Mouse (Mus musculus): Measurements from ENCODE around the gene Abcc10. TPM values are rescaled to one million over a fixed set of nuclear protein-coding genes. Genes with fewer than 3 reads are reported as not detected.

Abcc10 gene
- polyA plus RNA-seq, 1 experiment = 17.2 TPM

DNA sequence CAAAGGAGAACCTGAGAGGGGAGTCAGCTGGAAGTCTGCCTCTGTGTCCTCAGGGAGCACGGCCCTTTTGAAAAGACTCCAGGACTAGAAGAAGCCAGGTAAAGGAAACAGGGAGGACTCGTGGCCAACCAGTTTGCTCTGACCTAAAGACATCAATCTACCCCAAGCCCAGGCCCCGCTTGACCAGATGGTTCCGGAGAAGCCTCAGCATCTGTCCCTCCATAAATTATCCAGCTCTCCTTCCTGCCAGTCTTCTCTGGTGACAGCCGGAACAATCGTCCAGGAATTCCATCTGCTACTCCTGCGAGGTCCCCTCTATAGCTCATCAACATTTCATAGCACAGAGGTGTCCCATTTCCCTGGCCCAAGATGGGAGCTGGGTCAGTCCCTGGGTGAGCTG lies 43.5 kb downstream of the Abcc10 start:
- Histone ChIP-seq H3K27me3 (ENCODE audit: control insufficient read depth, insufficient read depth, low read length) (no peaks in the 10 kb centered on the region), H3K4me3 (replicated peaks; ENCODE audit: insufficient read depth, low read depth, low read length) (no peak overlapping the region), H3K27ac (ENCODE audit: insufficient read depth, low read length) (no peak overlapping the region), H3K4me1 (ENCODE audit: control insufficient read depth, insufficient read depth, low read length) (peaks cover 3% of the 10 kb centered on the region; the same call in 1 of the 2 replicates)
- 16% methylated on average over 7 of the region's 7 CpGs for WGBS
- no peak for DNase-seq
- no peak for TF ChIP-seq POLR2A (IDR thresholded peaks at IDR 0.05; ENCODE audit: borderline replicate concordance, insufficient read depth, low read length)
- TF ChIP-seq CTCF (IDR thresholded peaks at IDR 0.05; ENCODE audit: borderline replicate concordance, insufficient read depth, low read depth, low read length) = no peak

DNA sequence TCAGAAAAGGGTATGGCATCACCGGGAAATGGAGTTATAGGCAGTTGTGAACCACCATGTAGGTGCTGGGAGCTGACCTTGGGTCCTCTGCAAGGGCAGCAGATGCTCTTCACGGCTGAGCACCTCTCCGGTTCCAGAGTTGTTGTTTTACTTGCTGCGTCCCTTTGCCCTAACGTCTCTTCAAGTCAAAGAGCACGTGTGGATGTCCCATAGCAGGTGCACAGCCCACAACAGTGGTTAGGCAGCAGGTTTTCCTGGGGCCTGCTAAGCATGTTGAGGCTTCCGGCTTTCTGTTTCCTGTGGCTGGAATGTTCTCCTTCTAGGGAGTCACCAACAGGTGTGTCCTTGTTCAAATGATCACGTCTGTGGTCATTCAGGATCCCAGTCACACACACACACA lies 44.2 kb downstream of the Abcc10 start:
- H3K27me3 ChIP-seq (ENCODE audit: control insufficient read depth, insufficient read depth, low read length) = no peaks in the 10 kb centered on the region
- H3K27ac ChIP-seq (ENCODE audit: insufficient read depth, low read length) = no peak overlapping the region
- H3K4me3 ChIP-seq (replicated peaks; ENCODE audit: insufficient read depth, low read depth, low read length) = no peak overlapping the region
- no peak for DNase-seq
- no peak for TF ChIP-seq POLR2A (IDR thresholded peaks at IDR 0.05; ENCODE audit: borderline replicate concordance, insufficient read depth, low read length)
- no peak for TF ChIP-seq CTCF (IDR thresholded peaks at IDR 0.05; ENCODE audit: borderline replicate concordance, insufficient read depth, low read depth, low read length)
- WGBS = 84% methylated on average over 8 of the region's 8 CpGs
- peaks cover 3% of the 10 kb centered on the region; the same call in 1 of the 2 replicates for H3K4me1 ChIP-seq (ENCODE audit: control insufficient read depth, insufficient read depth, low read length)

DNA sequence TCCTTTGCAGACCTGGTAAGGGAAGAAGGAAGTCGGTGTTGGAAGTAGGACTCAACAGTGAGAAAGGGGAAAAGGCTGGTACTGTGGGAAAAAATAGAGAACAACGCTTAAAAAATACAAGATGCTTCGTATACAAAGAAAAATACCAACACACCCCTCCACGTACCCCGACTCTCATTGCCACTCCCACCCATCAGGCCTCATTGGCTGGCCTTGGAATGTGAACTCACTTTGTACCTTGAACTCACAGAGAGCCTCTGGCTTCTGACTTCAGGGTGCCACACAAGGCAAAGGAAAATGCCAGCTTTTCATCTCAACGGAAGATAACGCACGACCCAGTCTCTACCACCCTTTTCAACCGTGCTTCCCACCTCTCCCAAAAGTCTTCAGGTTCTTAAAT lies 45.0 kb downstream of the Abcc10 start:
- TF ChIP-seq CTCF (IDR thresholded peaks at IDR 0.05; ENCODE audit: borderline replicate concordance, insufficient read depth, low read depth, low read length) = no peak
- TF ChIP-seq POLR2A (IDR thresholded peaks at IDR 0.05; ENCODE audit: borderline replicate concordance, insufficient read depth, low read length) = no peak
- no peak overlapping the region for H3K27ac ChIP-seq (ENCODE audit: insufficient read depth, low read length)
- DNase-seq = no peak
- peaks cover 3% of the 10 kb centered on the region; the same call in 1 of the 2 replicates for H3K4me1 ChIP-seq (ENCODE audit: control insufficient read depth, insufficient read depth, low read length)
- WGBS = 23% methylated on average over 9 of the region's 9 CpGs
- peak overlapping the region; percentile 100 for H3K4me3 ChIP-seq (replicated peaks; ENCODE audit: insufficient read depth, low read depth, low read length)
- no peaks in the 10 kb centered on the region for H3K27me3 ChIP-seq (ENCODE audit: control insufficient read depth, insufficient read depth, low read length)

DNA sequence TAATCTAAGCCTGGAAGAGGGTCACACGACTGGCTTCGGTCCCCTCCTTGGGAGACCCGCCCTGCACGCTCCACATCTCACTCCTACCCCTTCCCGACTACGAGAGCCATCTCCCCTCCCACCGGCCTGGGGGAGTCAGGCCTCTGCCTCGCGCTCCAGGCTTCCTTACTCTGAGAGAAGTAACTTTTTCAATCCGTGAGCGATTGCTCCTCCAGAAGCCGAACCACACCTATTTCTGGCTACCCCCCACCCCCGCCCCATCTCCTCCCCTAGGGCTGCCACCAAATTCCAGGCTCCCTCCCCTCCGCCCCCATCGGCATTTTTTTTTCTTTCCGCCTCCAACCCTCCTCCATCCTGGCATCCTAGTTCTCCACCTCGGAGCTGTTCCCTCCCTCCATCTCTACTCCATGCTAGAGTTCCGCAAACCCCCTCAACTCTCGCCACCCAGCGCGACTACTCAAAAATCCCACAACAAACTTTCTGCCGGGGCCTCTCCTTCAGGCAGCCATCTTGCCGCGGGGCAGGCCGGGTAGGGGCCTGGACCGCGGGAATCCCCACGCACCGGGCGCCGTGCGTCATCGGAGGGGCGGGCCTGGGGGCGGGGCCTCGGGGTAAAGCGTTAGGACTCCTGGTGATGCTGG lies 45.5 kb downstream of the Abcc10 start, which contains the start of gene Tjap1:
Gene Tjap1, minus strand, starts transcription at position 544 of the 641 bp plus-strand sequence.
- Histone ChIP-seq H3K27ac (ENCODE audit: insufficient read depth, low read length) (no peak within 1 kb of the TSS), H3K4me1 (ENCODE audit: control insufficient read depth, insufficient read depth, low read length) (peaks cover 3% of the 10 kb centered on the region; the same call in 1 of the 2 replicates), H3K4me3 (replicated peaks; ENCODE audit: insufficient read depth, low read depth, low read length) (peak within 1 kb of the TSS; percentile 100), H3K27me3 (ENCODE audit: control insufficient read depth, insufficient read depth, low read length) (no peaks in the 10 kb centered on the region)
- WGBS = 1% methylated on average over 37 of the region's 37 CpGs
- peak; percentile 55; the same call in 1 of the 2 replicates for TF ChIP-seq POLR2A (IDR thresholded peaks at IDR 0.05; ENCODE audit: borderline replicate concordance, insufficient read depth, low read length)
- no peak for TF ChIP-seq CTCF (IDR thresholded peaks at IDR 0.05; ENCODE audit: borderline replicate concordance, insufficient read depth, low read depth, low read length)
- peak; percentile 85 to 87 for DNase-seq

DNA sequence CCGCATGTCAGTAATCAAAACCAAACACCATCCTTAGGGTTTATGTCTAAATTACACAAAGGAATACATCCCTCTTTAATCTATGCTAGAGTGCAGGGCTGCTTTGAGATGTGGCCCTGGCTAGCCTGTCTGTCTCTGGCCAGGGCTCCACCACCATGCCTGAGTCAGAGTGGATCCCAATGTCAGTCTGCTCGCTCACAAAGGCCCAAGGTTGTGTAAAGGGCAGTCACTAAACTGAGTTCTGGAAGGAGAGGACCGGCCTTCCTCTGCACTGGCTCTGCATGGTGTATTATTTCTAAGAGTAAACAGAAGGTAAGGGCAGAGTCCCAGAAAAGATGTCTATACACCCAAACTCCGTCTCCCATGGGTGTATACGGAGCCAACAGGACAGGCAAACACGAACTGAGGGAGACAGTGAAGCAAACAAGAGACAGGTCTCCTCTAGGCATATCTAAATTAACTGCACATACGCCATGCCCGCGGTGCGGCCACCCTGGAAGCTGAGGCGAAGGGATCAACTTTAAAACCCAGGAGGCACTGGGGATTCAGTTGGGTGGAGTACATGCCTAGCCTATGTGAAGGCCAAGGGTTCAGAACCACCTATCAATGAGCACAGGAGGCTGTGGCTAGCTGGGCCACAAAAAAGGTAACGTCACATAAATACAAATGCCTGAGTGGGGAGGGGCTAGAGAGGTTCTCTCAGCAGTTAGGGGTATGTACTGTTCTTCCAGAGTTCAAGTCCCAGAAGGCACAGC lies 50.0 kb downstream of the Abcc10 start:
- H3K27ac ChIP-seq (ENCODE audit: insufficient read depth, low read length) = no peak overlapping the region

DNA sequence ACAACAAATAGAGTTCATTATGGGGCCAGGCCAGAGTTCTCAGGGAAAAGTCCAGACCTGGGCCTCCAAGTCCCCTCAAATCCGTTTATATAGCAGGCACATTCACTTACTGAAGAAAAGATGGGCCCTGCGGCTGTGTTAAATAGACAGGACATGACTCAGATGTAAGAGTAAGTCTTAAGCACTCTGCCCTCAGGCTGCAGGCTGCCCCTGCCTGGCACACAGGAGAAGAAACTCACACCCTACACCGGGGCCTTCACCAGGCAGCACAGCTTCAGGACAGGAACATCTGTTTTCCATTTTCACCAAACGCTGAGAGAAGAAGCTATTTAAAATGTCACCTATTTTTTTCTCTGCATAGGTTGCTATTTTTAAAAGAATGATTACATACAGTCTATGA lies 50.6 kb downstream of the Abcc10 start:
- H3K4me1 ChIP-seq (ENCODE audit: control insufficient read depth, insufficient read depth, low read length) = peaks cover 3% of the 10 kb centered on the region; the same call in 1 of the 2 replicates
- WGBS = 88% methylated on average over 4 of the region's 4 CpGs
- no peak for TF ChIP-seq POLR2A (IDR thresholded peaks at IDR 0.05; ENCODE audit: borderline replicate concordance, insufficient read depth, low read length)
- no peak for TF ChIP-seq CTCF (IDR thresholded peaks at IDR 0.05; ENCODE audit: borderline replicate concordance, insufficient read depth, low read depth, low read length)
- no peaks in the 10 kb centered on the region for H3K27me3 ChIP-seq (ENCODE audit: control insufficient read depth, insufficient read depth, low read length)
- no peak for DNase-seq
- no peak overlapping the region for H3K4me3 ChIP-seq (replicated peaks; ENCODE audit: insufficient read depth, low read depth, low read length)
- H3K27ac ChIP-seq (ENCODE audit: insufficient read depth, low read length) = no peak overlapping the region

More for the DNA sequence above, 50.0 kb downstream of the Abcc10 start:
- Histone ChIP-seq H3K4me1 (ENCODE audit: control insufficient read depth, insufficient read depth, low read length) (peaks cover 3% of the 10 kb centered on the region; the same call in 1 of the 2 replicates), H3K27me3 (ENCODE audit: control insufficient read depth, insufficient read depth, low read length) (no peaks in the 10 kb centered on the region), H3K4me3 (replicated peaks; ENCODE audit: insufficient read depth, low read depth, low read length) (no peak overlapping the region)
- WGBS = 91% methylated on average over 12 of the region's 12 CpGs
- DNase-seq = no peak
- no peak for TF ChIP-seq CTCF (IDR thresholded peaks at IDR 0.05; ENCODE audit: borderline replicate concordance, insufficient read depth, low read depth, low read length)
- TF ChIP-seq POLR2A (IDR thresholded peaks at IDR 0.05; ENCODE audit: borderline replicate concordance, insufficient read depth, low read length) = no peak

DNA sequence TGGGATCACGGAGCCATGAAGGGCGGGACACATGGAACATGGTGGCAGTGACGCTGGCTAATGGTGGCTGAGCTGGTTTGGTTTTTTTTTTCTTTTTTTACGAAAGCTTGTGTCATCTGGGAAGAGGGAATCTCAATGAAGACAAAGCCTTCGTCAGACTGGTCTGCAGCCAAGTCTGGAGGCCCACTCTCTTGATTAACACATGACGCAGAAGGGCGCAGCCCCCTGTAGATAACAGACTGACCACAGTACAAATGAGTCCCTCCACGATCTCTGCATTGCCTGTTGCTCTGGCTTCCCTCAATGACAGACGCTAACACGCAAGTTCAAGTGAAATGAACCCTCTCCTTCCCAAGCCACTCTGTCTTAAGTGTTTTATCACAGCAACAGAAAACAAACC lies 52.6 kb downstream of the Abcc10 start:
- no peak overlapping the region for H3K27ac ChIP-seq (ENCODE audit: insufficient read depth, low read length)

More for the DNA sequence above, 52.6 kb downstream of the Abcc10 start:
- Histone ChIP-seq H3K4me3 (replicated peaks; ENCODE audit: insufficient read depth, low read depth, low read length) (no peak overlapping the region), H3K4me1 (ENCODE audit: control insufficient read depth, insufficient read depth, low read length) (no peaks in the 10 kb centered on the region), H3K27me3 (ENCODE audit: control insufficient read depth, insufficient read depth, low read length) (no peaks in the 10 kb centered on the region)
- TF ChIP-seq POLR2A (IDR thresholded peaks at IDR 0.05; ENCODE audit: borderline replicate concordance, insufficient read depth, low read length) (no peak), CTCF (IDR thresholded peaks at IDR 0.05; ENCODE audit: borderline replicate concordance, insufficient read depth, low read depth, low read length) (no peak)
- DNase-seq = no peak
- 83% methylated on average over 10 of the region's 10 CpGs for WGBS

All from cerebellum, adult 2 months (tissue).